Mouse (Mus musculus) embryonic facial prominence, embryonic 13.5 days (tissue): ENCODE measurements around the gene Nod2. TPM values are rescaled to one million over a fixed set of nuclear protein-coding genes. Genes with fewer than 3 reads are reported as not detected.

Experiments used
- ATAC-seq: fragments of 200-750 bp; cut with Nextera tagmentation; 2 replicates; pipeline ENCODE4 v1.8.0; 2017; ENCODE audit warnings: low read depth; ENCODE audit not compliant: insufficient number of reproducible peaks, insufficient read depth, low FRiP score, low TSS enrichment
- H3K27ac ChIP-seq: fragments of 300-500 bp; sonication (generic); 2 replicates; pipeline ENCODE4 v1.5.1; 2015; ENCODE audit warnings: moderate library complexity, mild to moderate bottlenecking, inconsistent platforms
- H3K27me3 ChIP-seq: fragments of 300-500 bp; sonication (generic); 2 replicates; pipeline ENCODE4 v1.6.1; 2015; ENCODE audit warnings: mild to moderate bottlenecking, inconsistent platforms
- H3K36me3 ChIP-seq: fragments of 300-500 bp; sonication (generic); 2 replicates; pipeline ENCODE4 v1.6.1; 2015; ENCODE audit warnings: mild to moderate bottlenecking, inconsistent platforms
- H3K4me1 ChIP-seq: fragments of 300-500 bp; sonication (generic); 2 replicates; pipeline ENCODE4 v1.6.1; 2015; ENCODE audit warnings: inconsistent platforms
- H3K4me2 ChIP-seq: fragments of 300-500 bp; sonication (generic); 2 replicates; pipeline ENCODE4 v1.6.1; 2015; ENCODE audit warnings: moderate library complexity, mild to moderate bottlenecking, inconsistent platforms
- H3K4me3 ChIP-seq: fragments of 300-500 bp; sonication (generic); 2 replicates; pipeline ENCODE4 v1.5.1; 2015; ENCODE audit warnings: mild to moderate bottlenecking, inconsistent platforms
- H3K9ac ChIP-seq: fragments of 300-500 bp; sonication (generic); 2 replicates; pipeline ENCODE4 v1.6.1; 2015; ENCODE audit warnings: mild to moderate bottlenecking, inconsistent platforms
- H3K9me3 ChIP-seq: fragments of 300-500 bp; sonication (generic); 2 replicates; pipeline ENCODE4 v1.6.1; 2016; ENCODE audit warnings: inconsistent platforms
- WGBS: fragments of 180-500 bp; shearing (Covaris S2); methylation state at CpG from one replicate; pipeline ENCODE4 v1.1.7; 2015; ENCODE audit warnings: mixed read lengths; 5-methylcytosine and 5-hydroxymethylcytosine counted together
- polyA plus RNA-seq: library from polyadenylated mRNA; unstranded; fragments of >200 nt; fragmentation: Nextera tagmentation; extraction: Ambion mirVana; gene quantifications from 2 replicates; pipeline ENCODE4 v1.2.1, GENCODE M21; 2015

The Nod2 gene
- 0.30 and 0.31 TPM in 2 replicates for polyA plus RNA-seq

DNA sequence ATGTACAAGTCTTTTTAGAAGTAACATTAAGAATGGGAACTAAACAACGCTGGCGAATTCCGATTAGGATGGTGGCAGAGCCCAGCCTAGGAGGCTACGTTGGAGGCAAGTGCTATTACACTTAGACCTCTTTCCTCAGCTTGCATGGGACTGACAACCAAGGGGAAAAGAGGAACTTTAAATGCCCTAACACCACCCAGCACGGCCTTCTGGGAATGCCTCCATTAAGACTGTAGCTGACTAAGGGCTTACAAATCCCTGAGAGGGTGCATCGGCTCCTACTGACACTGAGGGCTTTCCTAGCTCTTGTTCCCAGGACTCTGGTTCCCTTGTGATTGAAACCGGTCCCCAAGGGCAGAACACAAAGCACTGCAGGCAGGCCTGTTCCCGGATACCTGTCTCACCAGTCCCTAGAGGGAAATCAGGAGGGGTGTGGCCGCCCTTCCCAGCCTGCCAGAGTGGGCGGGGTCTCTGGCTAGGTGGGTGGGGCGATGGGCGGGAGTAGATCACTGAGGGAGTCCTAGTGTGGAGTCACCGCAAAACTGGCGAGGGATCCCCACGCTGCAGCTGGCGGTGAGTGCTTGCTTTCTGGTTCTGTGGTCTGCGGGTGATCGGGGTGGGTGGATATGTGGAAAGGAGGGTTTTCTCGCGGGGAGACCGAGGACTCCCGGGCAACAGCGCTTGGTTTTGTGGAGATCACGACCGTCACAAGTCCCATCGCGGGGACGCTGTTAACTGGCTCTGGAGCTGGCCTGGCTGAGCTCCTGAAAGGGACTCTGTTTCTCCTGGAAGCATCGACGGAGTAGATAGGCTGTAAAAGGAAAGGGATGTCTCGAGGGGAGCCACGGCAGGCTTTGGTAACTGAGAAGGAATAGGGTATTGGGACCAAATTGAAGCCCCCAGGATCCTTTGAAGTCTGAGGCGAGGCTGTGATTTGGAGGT, at the start of gene Nod2:
Gene Nod2 (plus strand): TSS at position 479 of the 942 bp plus-strand sequence.
- 9% methylated on average over 33 of the region's 33 CpGs for WGBS
- no peaks in the 10 kb centered on the region for H3K9me3 ChIP-seq
- peak; percentile 60; the same call in 1 of the 2 replicates for ATAC-seq

DNA sequence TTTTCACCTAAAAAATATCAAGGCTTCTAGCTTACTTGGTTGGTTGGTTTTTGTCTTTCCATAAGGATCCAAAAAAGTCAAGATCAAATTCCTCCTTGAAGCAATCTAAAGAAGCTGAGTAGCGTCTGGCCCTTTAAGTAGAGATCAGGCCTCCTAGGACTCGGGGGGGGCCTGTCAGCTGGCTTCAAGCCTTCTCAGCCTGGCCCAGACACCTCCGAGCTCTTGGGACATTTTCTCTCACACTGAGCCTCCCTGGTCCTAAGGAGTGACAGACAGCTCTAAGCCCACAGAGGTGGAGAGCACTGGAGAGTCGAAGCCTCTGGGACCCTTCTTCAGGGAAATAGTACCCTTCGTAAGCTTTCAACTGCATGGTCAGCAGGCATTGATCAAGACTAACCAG, 48.5 kb upstream of the Nod2 start:
- Histone ChIP-seq H3K36me3 (peaks cover 4% of the 10 kb centered on the region), H3K4me3 (no peak overlapping the region), H3K4me1 (peaks cover 24% of the 10 kb centered on the region), H3K9ac (no peak overlapping the region), H3K27me3 (no peaks in the 10 kb centered on the region), H3K4me2 (no peak overlapping the region), H3K27ac (no peak overlapping the region), H3K9me3 (no peaks in the 10 kb centered on the region)
- ATAC-seq = no peak
- 49% methylated on average over 5 of the region's 5 CpGs for WGBS

More for the DNA sequence above, at the start of gene Nod2:
- Histone ChIP-seq H3K9ac (peak within 1 kb of the TSS; percentile 69), H3K4me1 (peaks cover 33% of the 10 kb centered on the region), H3K27ac (peak within 1 kb of the TSS; percentile 13; the same call in 1 of the 2 replicates), H3K27me3 (peaks cover 5% of the 10 kb centered on the region), H3K36me3 (no peaks in the 10 kb centered on the region), H3K4me3 (peak within 1 kb of the TSS; percentile 43), H3K4me2 (peak within 1 kb of the TSS; percentile 70)

DNA sequence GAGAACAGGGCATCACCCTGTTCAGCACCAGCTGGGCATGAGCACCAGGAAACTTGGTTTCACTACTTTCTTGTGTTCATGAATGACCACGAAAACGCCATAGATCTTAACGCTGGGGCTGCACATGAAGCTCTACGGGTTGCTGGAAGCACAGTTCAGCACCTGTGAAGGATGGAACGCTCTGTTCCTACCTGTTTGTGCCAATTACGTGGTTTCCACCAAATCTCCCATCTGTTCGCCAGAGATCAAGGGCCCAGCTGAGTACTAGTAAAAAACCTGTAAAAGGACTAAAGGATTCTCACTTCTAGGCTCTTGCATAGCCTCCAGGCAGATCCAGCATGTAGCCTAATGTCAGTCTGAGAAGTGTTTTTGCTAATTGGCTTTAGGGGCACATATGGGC, 47.6 kb upstream of the Nod2 start:
- no peak overlapping the region for H3K27ac ChIP-seq
- WGBS = 74% methylated on average over 7 of the region's 7 CpGs
- no peak for ATAC-seq
- no peak overlapping the region for H3K4me2 ChIP-seq
- peaks cover 2% of the 10 kb centered on the region for H3K36me3 ChIP-seq
- no peak overlapping the region for H3K4me3 ChIP-seq
- peaks cover 32% of the 10 kb centered on the region for H3K4me1 ChIP-seq
- H3K9me3 ChIP-seq = no peaks in the 10 kb centered on the region
- H3K9ac ChIP-seq = no peak overlapping the region
- H3K27me3 ChIP-seq = no peaks in the 10 kb centered on the region

DNA sequence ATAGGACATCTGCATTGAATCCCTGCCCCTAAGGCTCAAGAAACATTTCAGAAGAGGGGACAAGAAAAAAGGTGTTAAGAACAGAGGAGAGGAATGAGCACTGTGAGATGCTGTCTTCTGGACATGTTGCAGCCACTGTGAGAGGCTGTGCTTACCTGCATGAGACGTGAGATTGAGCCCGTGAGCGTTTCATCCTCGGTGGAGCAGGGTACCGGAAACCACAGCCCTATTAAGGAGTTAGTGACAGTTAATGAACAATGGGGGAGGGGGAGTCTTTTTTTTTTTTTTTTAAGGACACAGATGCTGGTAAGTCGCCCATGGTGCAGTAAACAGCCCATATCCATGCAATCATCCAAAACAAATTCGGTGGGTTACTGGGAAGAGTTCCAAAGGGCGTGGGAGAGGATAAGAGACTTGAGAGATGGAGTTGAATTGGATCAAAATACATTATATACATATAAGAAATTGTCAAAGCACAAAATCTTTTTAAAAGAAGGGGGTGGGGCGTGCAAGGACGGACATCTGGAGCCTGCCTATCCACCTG, 43.6 kb upstream of the Nod2 start:
- Histone ChIP-seq H3K4me3 (peak overlapping the region; percentile 30), H3K9me3 (no peaks in the 10 kb centered on the region), H3K27me3 (no peaks in the 10 kb centered on the region), H3K4me1 (peaks cover 38% of the 10 kb centered on the region), H3K27ac (0 out of 2 replicates have a peak overlapping the region, but pooled peaks have one; percentile 51), H3K9ac (peak overlapping the region; percentile 37; the same call in 1 of the 2 replicates), H3K36me3 (no peaks in the 10 kb centered on the region), H3K4me2 (peak overlapping the region; percentile 62)
- WGBS = 4% methylated on average over 10 of the region's 10 CpGs
- no peak for ATAC-seq

DNA sequence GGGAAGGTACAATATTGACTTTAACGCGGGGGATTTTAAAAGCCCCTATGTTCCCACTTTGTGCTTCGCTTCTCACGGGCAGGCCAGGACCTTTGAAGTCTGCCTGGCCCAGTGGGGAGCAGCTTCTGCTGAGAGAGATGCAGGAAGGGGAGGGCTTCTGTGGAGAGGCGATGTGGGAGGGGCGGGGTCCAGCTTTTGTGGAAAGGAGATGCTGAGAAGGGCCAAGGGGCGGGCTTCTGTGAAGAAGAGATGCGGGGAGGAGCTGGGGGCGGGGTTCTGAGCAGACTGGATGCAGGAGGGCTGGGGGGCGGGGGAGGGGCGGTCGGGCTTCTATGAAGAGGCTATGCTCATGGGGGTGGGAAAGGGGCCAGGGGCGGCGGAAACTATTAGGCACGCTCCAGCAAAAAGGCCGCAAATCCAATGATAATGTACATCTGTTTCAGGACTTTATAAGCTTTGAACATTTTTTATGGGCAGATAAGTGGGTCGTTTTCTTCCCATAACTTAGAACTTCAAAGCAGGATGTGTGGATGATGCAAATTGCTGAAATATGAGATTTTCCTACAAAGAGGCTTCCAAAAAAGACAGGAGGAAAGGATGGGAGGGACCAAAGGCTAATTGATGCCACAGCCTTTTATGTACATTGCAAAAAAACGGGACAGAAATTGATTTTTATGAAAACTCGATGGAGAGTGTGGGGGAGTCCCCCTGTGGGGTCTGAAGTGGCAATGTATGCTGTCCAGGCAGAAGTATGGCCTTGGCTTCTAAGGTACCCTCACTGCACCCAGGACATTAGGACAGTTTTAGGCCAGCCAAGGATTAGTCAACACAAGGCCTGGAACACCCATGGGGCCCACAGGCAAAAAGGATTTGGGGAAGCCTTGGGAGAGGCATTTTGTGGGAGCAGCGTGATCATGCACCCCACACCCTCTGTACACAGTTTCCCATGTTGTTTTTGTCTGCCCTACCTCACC, 42.8 kb upstream of the Nod2 start:
- H3K9me3 ChIP-seq = no peaks in the 10 kb centered on the region
- ATAC-seq = peak; percentile 73
- H3K4me1 ChIP-seq = peaks cover 30% of the 10 kb centered on the region
- peak overlapping the region; percentile 30 for H3K4me3 ChIP-seq
- peak overlapping the region; percentile 62 for H3K4me2 ChIP-seq
- 6% methylated on average over 20 of the region's 20 CpGs for WGBS
- H3K9ac ChIP-seq = peak overlapping the region; percentile 37; the same call in 1 of the 2 replicates
- no peaks in the 10 kb centered on the region for H3K36me3 ChIP-seq
- H3K27ac ChIP-seq = peak overlapping the region; percentile 60
- no peaks in the 10 kb centered on the region for H3K27me3 ChIP-seq

DNA sequence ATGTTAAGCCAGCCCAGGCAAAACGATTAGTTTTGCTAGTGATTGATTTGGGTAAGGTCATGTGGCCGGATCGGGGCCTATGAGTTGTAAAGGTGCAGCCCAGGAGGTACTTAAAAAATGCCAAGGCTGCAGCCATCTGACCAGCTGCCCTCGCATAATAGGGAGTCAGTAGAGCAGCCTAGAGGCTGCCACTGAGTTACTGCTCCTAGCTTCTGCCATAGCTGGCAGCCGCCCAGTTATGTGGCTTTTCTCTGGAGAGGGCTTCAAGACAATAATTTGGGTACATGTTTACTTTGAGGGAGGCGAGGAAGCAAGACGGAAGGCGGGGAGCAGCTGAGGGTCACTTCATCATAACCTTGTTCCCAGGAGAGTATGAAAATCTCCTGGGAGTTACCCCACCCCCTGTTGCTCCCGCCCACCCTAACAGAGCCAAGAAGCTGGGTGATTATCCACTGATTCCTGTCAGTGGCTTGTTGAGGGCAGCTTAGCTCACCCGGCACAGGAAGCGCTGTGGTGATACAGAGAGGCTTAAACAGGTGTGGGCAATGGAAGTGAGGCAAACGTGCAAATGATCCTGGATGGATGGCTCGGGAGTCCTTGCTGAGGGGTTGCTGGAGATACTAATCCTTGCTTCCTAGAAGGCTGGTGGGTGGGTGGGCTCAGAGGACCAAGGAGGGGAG, 41.6 kb upstream of the Nod2 start:
- ATAC-seq = no peak
- Histone ChIP-seq H3K4me2 (no peak overlapping the region), H3K36me3 (no peaks in the 10 kb centered on the region), H3K4me1 (peaks cover 30% of the 10 kb centered on the region), H3K4me3 (no peak overlapping the region), H3K27me3 (no peaks in the 10 kb centered on the region), H3K9me3 (no peaks in the 10 kb centered on the region), H3K27ac (peak overlapping the region; percentile 60; the same call in 1 of the 2 replicates), H3K9ac (no peak overlapping the region)
- 39% methylated on average over 13 of the region's 13 CpGs for WGBS

DNA sequence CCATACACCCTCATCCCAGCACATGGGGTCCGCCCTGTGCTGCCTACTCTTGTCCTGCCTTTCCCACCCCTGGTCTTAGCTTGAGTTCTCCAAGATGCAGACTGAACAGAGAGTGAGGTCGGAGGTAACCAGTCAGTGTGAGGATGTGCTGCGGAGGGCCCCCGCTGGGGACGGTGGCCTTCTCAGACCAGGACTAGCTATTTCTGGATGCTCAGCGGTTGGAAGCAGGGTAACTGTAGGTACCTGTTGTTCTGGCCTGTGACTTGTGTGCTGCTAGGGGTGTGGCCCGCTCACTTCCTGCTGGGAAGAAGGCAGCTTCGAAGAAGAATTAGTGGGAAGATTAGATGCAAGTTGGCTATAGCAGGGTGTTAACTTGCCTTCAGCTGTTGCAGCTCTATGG, 38.1 kb upstream of the Nod2 start:
- Histone ChIP-seq H3K36me3 (no peaks in the 10 kb centered on the region), H3K27me3 (no peaks in the 10 kb centered on the region), H3K4me1 (peaks cover 25% of the 10 kb centered on the region), H3K27ac (no peak overlapping the region), H3K4me3 (no peak overlapping the region), H3K4me2 (no peak overlapping the region), H3K9ac (no peak overlapping the region), H3K9me3 (no peaks in the 10 kb centered on the region)
- ATAC-seq = no peak
- 80% methylated on average over 8 of the region's 8 CpGs for WGBS

DNA sequence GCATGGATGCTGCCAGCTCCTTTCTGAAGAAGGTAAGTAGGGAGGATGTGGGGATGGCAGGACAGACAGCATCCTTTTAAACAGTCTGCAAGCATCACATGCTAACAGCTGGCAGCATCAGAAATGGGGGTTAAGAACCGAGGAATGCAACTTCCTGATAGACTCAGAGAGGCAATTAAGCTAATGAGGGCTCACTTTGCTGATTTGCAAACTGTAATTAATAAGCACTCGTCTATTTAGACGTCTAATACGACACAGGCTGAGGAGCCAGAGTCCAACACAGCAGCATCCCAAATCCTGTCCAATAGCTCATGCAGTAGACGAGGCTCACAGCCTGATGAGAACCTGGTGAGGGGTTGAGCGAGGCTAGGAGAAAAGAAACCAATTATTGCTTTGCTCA, 36.8 kb upstream of the Nod2 start:
- ATAC-seq = no peak
- H3K36me3 ChIP-seq = no peaks in the 10 kb centered on the region
- H3K4me2 ChIP-seq = no peak overlapping the region
- no peaks in the 10 kb centered on the region for H3K9me3 ChIP-seq
- no peaks in the 10 kb centered on the region for H3K27me3 ChIP-seq
- WGBS = 41% methylated on average over 6 of the region's 6 CpGs
- H3K9ac ChIP-seq = no peak overlapping the region
- no peak overlapping the region for H3K27ac ChIP-seq
- H3K4me1 ChIP-seq = peaks cover 14% of the 10 kb centered on the region
- H3K4me3 ChIP-seq = no peak overlapping the region

DNA sequence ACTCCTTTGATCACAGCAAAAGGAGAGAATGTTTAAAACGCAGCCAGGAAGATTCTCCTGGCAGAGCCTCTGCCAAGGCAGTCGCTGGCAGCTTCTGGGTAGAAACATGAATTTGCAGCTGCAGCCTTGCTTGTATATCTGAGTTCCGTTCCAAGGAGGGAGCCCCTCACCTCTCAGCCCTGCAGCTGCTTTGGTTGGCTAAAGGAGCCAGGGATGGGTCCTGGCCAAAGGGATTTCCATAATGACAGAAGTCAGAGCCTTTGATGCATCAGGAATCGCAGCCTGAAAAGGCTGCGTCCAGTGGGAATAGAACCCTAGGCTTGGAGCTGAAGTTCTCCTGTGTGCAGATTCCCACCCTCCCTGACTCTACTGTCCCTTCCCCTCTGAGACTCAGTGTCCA, 32.1 kb upstream of the Nod2 start:
- no peak overlapping the region for H3K4me3 ChIP-seq
- H3K9ac ChIP-seq = no peak overlapping the region
- WGBS = 72% methylated on average over 5 of the region's 5 CpGs
- no peak overlapping the region for H3K4me2 ChIP-seq
- H3K4me1 ChIP-seq = peaks cover 7% of the 10 kb centered on the region; the same call in 1 of the 2 replicates
- H3K27me3 ChIP-seq = peaks cover 5% of the 10 kb centered on the region; the same call in 1 of the 2 replicates
- no peaks in the 10 kb centered on the region for H3K9me3 ChIP-seq
- no peak overlapping the region for H3K27ac ChIP-seq
- ATAC-seq = no peak
- no peaks in the 10 kb centered on the region for H3K36me3 ChIP-seq

DNA sequence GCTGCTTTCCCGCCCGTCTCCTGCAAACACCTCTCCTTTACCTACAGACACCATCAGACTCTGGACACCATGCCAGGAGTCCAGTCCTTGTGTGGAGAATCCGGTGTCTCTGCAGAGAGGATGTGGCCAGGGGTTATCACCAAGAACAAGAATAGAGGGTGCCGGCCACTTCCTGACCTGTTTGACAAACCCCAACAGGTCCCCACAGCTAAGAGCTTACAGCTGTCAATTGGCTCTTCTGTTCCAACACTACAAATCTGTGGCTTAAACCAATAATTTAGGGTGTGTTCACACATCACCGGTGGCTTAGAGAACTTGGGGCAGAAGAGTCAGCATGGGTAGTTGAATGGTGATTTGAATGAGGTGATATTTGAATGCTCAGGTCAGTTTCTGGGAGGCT, 28.5 kb upstream of the Nod2 start:
- Histone ChIP-seq H3K9ac (no peak overlapping the region), H3K4me2 (no peak overlapping the region), H3K36me3 (no peaks in the 10 kb centered on the region), H3K4me1 (no peaks in the 10 kb centered on the region), H3K9me3 (no peaks in the 10 kb centered on the region), H3K4me3 (no peak overlapping the region), H3K27me3 (peaks cover 16% of the 10 kb centered on the region), H3K27ac (no peak overlapping the region)
- WGBS = 83% methylated on average over 5 of the region's 5 CpGs
- ATAC-seq = no peak
